Mouse (Mus musculus) neural tube, embryonic 10.5 days (tissue): ENCODE measurements at regions not wholly inside any gene's neighbourhood (a gene's known extent, or its start where the extent isn't known, plus 50 kb on each side); places are given as distances from the start of the nearest gene placed in this dataset.
A peak's percentile ranks its signal among the peaks of the same experiment; 100 is the strongest.

Source experiments
- DNase-seq: peaks from one replicate; pipeline ENCODE4 v3.0.0-alpha.2; 2017; ENCODE audit warnings: low spot score; ENCODE audit errors: extremely low spot score

- DNase-seq = no peak
Observed at GRCm38 (mm10) chr5:119739386-119739785, 68.9 kb downstream of the Tbx3 start.

GRCm38 (mm10) chr5:119741116-119741515 is 70.6 kb downstream of the Tbx3 start:
- DNase-seq = peak; percentile 77

- no peak for DNase-seq
Observed at GRCm38 (mm10) chr5:119743733-119744132, 73.3 kb downstream of the Tbx3 start.

- no peak for DNase-seq
Observed at GRCm38 (mm10) chr5:119747038-119747437, 76.6 kb downstream of the Tbx3 start.

- peak; percentile 59 for DNase-seq
Observed at GRCm38 (mm10) chr5:119748667-119749066, 78.2 kb downstream of the Tbx3 start.

GRCm38 (mm10) chr5:119749153-119749552 is 78.7 kb downstream of the Tbx3 start:
- peak; percentile 34 for DNase-seq

- no peak for DNase-seq
Observed at GRCm38 (mm10) chr5:119755782-119756181, 76.7 kb upstream of the Tbx5 start.

GRCm38 (mm10) chr5:119758880-119759279 is 73.6 kb upstream of the Tbx5 start:
- DNase-seq = no peak

- DNase-seq = no peak
Observed at GRCm38 (mm10) chr5:119762102-119762501, 70.4 kb upstream of the Tbx5 start.

- no peak for DNase-seq
Observed at GRCm38 (mm10) chr5:119763337-119763736, 69.1 kb upstream of the Tbx5 start.

GRCm38 (mm10) chr5:119766372-119766771 is 66.1 kb upstream of the Tbx5 start:
- no peak for DNase-seq

GRCm38 (mm10) chr5:119770951-119771350 is 61.5 kb upstream of the Tbx5 start:
- DNase-seq = no peak

GRCm38 (mm10) chr5:119776106-119776887 is 56.2 kb upstream of the Tbx5 start:
- no peak for DNase-seq

GRCm38 (mm10) chr5:119777836-119778235 is 54.6 kb upstream of the Tbx5 start:
- no peak for DNase-seq

GRCm38 (mm10) chr5:119781375-119781774 is 51.1 kb upstream of the Tbx5 start:
- DNase-seq = no peak
